Mouse (Mus musculus) right cerebral cortex, postnatal 25 days (tissue): ENCODE results near the gene Bub1.

Experiments used
- DNase-seq: peaks from one replicate; pipeline ENCODE4 v3.0.0; 2022

Gene Bub1

DNA sequence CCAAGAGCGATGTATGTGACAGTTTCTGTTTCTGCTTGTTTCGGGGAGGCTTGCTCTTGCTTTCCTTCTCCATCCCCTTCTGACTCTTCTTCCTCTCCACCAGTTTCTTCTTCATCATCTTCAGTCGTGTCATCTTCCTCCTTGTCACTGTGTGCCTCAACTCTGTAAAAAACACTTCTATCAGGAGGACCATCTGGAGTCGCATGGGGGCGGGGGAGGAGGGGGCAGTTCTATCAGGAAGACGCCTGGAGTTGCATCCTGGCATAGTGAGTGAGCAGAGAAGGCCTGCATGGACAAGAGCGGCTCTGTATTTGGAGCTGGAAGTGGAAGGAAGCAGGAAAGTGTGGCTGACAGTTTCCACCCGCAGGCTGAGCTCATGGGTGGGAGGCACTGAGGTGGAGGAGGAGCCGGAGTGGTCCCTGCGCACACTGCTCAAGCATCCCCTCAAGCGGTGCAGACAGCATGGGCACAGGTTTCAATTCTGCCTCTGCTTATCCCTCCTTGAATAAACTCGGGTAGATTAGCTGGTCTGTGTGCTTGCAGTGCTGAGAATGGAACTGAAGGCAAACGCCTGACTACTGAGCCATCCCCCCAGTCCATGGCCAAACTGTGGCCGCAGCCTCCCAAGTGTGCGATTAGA lies 57.6 kb downstream of the Bub1 start:
- DNase-seq: no peak

DNA sequence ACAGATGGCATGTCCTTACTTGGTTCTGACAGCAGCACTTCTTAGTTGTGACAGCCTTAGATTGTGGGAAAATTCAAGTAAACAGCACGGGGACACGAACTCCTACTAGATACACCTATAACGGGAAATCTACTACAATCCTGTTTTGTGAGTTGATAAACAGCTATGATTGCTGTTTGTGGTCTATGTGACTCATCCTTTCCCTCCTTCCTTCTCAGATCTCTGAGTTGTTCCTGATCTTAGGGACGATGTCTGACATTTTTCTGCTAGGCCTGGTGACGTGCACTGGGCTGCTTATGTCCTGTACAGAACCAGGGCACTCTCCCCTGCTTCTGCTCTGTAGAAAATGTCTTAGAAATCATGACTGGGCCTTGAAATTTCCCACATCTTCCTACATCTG lies 70.1 kb downstream of the Bub1 start:
- no peak for DNase-seq

DNA sequence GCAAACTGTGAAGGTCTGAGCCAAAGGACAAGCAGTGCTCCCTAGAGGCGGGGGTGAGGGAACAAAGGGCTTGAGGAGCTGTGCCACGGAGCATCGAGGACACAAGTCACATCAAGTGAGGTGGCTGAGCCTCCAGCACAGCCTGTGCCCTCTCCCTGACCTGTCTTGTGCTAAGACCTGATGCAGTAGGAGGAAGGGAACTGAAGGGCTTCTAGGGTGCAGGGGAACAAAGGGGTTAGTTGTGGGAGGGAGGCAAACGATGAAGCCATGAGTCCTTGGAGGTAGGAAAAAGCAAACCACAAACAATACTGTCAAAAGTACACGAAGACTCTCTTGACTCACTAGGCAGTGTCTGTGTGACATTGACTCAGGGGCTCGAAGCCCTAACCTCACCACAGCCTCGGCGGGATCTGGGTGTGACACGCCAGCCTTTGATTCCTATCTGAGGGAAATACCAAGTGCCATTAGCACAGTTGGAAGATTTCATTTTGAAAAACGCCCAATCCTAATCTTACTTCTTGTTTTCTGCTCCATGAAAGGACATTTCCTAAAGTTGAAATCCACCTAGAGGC lies 71.2 kb downstream of the Bub1 start:
- DNase-seq: no peak

DNA sequence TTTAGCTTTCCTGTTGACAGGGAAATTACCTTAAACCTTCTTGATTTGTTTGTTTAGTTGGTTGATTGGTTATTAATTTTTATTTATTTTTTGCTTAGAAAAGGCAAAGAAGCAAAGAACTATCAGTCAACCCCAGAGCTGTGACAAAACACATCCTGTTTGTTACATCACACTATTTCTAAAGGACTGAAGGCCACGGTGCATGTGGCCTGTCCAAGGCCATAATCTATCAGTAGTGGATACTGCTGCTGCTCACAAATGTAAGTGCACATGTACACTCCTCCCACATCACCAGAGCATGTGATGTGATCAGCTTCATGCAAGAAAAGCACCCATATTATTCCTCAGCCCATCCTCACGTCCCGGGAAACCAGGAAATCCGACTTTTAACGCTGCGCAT lies 71.7 kb downstream of the Bub1 start:
- DNase-seq: no peak

DNA sequence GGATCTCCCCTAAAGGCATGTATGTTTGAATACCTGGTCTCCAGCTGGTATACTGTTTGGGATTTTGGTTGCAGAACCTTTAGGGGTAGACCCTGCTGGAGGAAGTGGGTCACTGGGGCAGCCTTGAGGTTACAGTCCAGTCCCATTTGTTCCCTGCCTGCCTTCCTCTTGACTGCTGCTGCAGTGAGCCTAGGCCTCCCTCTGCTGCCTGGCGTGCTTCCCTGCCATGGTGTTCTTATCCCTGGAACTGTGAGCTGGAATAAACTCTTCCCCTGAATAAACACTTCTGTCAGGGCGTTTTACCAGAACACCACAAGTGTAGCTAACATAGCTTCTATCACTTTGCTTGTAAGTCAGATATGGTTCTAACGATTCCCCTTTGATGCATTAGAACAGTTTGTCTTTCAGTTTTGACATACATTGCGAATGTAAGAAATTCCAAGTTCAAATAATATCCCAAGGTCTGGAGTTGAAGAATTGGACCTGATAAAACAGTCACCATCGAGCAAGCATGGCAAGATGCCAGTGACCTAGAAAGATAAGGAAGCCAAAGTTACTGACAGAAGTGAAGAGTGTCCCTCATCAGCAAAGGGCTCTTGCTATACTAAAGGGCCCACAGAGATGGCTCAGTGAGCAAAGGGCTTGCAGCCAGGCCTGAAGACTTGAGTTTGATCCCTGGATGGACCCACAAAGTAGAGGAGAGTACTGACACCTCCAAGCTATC lies 72.3 kb downstream of the Bub1 start:
- no peak for DNase-seq

DNA sequence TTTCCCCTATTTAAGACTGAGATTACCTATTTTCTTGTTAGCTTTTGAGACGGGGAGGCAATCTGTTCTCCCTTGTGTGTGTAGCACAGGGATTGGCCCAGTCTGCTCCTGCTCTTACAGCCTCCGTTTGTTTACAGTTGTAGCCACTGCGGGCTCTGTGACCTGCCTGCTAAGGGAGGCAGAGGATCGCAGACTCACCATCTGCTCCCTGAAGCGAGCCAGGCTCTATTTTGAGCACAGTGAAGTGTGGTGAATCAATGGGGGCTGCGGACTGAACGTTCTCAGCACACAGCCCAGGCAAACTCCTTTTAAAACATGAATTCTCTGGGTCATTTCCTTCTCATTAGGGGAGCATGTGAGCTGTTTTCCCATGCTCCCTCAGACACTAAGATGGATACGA lies 74.5 kb downstream of the Bub1 start:
- peak; percentile 28 for DNase-seq

DNA sequence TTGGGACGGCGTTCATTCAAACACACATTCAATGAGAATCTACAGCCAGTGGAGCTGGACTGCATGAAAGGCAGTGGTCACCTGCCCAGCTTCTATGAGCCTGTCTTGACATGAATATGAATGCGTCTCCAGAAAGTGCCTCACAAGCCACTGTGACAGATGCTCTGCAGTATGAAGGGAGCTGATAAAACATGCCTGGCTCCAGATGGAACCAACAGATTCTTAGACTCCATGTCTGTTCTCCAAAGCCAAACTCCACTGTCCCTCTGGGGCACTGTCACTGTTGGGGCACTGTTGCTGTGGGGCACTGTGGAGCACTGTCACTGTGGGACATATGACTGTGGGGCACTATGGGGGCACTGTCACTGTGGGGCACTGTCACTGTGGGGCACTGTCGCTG lies 77.6 kb downstream of the Bub1 start:
- DNase-seq: no peak

DNA sequence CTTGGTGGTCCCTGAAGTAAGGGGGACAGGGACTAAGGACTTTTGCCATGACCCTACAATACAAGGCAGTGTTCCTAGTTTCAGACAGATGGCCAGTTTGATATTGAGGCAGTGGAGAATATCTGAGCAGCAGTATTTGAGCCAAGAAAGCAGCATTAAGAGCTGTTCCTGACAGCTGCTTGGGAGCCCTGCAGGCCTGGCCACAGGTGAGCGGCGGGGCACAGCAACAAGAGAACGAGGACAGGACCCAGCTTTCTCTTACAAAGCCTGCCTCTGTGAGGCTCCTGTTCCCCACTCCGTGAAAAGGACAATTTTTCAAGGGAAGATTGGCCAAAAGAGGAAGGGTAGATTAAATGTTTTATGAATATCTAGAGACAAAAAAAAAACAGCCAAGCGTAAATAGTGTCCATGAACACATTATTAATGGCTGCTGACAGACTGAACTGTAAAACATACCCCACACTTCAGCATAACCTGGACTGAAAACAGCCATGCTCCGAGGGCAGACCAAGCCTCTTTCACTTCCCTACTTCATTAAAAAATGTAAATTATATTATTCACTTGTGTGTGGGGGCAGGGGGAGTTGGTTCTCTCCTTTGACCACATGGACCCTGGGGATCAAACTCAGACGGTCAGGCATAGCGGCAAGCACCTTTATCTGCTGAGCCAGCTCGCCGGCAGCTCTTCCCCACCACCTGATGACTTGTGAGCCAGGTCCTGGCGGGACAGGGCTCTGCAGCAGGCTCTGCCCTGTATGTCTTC lies 79.6 kb downstream of the Bub1 start:
- DNase-seq: no peak
